Mouse (Mus musculus): Measurements from ENCODE around the gene Cacna1d.

DNA sequence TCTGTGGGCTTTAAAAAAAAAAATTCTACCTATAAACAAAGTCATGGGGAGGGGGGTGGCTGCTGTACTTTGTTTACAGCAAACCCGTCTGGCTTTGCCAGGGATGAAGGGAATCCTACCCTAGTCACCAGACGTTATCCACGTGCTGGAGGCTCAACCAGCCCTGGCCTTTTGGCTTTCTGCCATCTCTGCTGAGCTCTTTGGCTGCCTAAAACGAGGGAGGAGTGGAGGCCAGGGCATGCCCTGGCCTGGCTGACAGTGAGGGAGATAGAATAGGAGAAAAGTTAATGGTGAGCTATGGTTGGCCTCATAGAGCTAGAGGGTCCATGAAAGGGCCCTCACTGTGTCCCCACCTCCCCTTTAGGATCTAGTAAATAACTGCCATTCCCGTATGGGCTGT lies 313.4 kb downstream of the Cacna1d start:
- no peak for TF ChIP-seq POLR2A (IDR thresholded peaks at IDR 0.05; ENCODE audit: borderline replicate concordance, extremely low read depth, low read depth, low read length)
- no peak for TF ChIP-seq CTCF (IDR thresholded peaks at IDR 0.05; ENCODE audit: insufficient read depth, low read length)
